Mouse (Mus musculus) bone marrow macrophage, adult 2 months (primary cell): ENCODE measurements at regions not wholly inside any gene's neighbourhood (a gene's known extent, or its start where the extent isn't known, plus 50 kb on each side); places are given as distances from the start of the nearest gene placed in this dataset.

Experiments used
- CTCF ChIP-seq: IDR thresholded peaks from 2 replicates; pipeline ENCODE4 v1.5.1; 2012; ENCODE audit warnings: low read depth, mild to moderate bottlenecking, low read length, moderate library complexity
- POLR2A ChIP-seq: IDR thresholded peaks from 2 replicates; pipeline ENCODE4 v1.6.1; 2012; ENCODE audit warnings: mild to moderate bottlenecking, low read depth, low read length, borderline replicate concordance

- TF ChIP-seq CTCF (no peak), POLR2A (no peak)
Measured at GRCm38 (mm10) chr3:120898258-120898657, 273.2 kb downstream of the Rwdd3 start.
